Mouse (Mus musculus) cortical plate, adult 2 months (tissue): ENCODE results near the gene Mcm10.

Source experiments
- CTCF ChIP-seq: fragments of 200-500 bp; IDR thresholded peaks from 2 replicates; pipeline ENCODE4 v1.5.1; 2011; ENCODE audit warnings: mild to moderate bottlenecking, control low read depth, low read length; ENCODE audit not compliant: insufficient read depth; ENCODE audit errors: extremely low read depth
- POLR2A ChIP-seq: fragments of 200-500 bp; IDR thresholded peaks from 2 replicates; pipeline ENCODE4 v1.6.1; 2011; ENCODE audit warnings: mild to moderate bottlenecking, low read length, control low read depth; ENCODE audit not compliant: insufficient read depth; ENCODE audit errors: extremely low read depth

GRCm38 (mm10) chr2:5044321-5044720 lies 31.7 kb upstream of the Mcm10 start:
- TF ChIP-seq CTCF, result no peak
- TF ChIP-seq POLR2A, result no peak
